Mouse (Mus musculus): ENCODE results near the gene Prss35. TPM values are rescaled to one million over a fixed set of nuclear protein-coding genes. Genes with fewer than 3 reads are reported as not detected.

The Prss35 gene
- polyA plus RNA-seq, 1 experiment: not detected

GRCm38 (mm10) chr9:86710091-86710634, 33.3 kb upstream of the Prss35 start:
- no peaks in the 10 kb centered on the region for H3K4me1 ChIP-seq (ENCODE audit: control insufficient read depth)
- no peak for TF ChIP-seq GATA1 (IDR thresholded peaks at IDR 0.05; ENCODE audit: low read length)
- no peak for TF ChIP-seq TAL1 (IDR thresholded peaks at IDR 0.05; ENCODE audit: low read length)
- no peaks in the 10 kb centered on the region for H3K27me3 ChIP-seq (ENCODE audit: control insufficient read depth)
- no peak overlapping the region for H3K4me3 ChIP-seq (replicated peaks)
- no peaks in the 10 kb centered on the region for H3K9me3 ChIP-seq (ENCODE audit: control insufficient read depth, low read length)
- H3K36me3 ChIP-seq (ENCODE audit: control insufficient read depth): no peaks in the 10 kb centered on the region

- TF ChIP-seq GATA1 (IDR thresholded peaks at IDR 0.05; ENCODE audit: low read length) (no peak), TAL1 (IDR thresholded peaks at IDR 0.05; ENCODE audit: low read length) (no peak)
- no peaks in the 10 kb centered on the region for H3K36me3 ChIP-seq (ENCODE audit: control insufficient read depth)
- H3K9me3 ChIP-seq (ENCODE audit: control insufficient read depth, low read length): no peaks in the 10 kb centered on the region
- no peak overlapping the region for H3K4me3 ChIP-seq (replicated peaks)
- no peaks in the 10 kb centered on the region for H3K4me1 ChIP-seq (ENCODE audit: control insufficient read depth)
- no peaks in the 10 kb centered on the region for H3K27me3 ChIP-seq (ENCODE audit: control insufficient read depth)
Observed at GRCm38 (mm10) chr9:86712648-86713047, 30.8 kb upstream of the Prss35 start.

GRCm38 (mm10) chr9:86714089-86714488, 29.4 kb upstream of the Prss35 start:
- TF ChIP-seq GATA1 (IDR thresholded peaks at IDR 0.05; ENCODE audit: low read length) (no peak), TAL1 (IDR thresholded peaks at IDR 0.05; ENCODE audit: low read length) (no peak)
- Histone ChIP-seq H3K4me1 (ENCODE audit: control insufficient read depth) (no peaks in the 10 kb centered on the region), H3K9me3 (ENCODE audit: control insufficient read depth, low read length) (no peaks in the 10 kb centered on the region), H3K27me3 (ENCODE audit: control insufficient read depth) (no peaks in the 10 kb centered on the region), H3K36me3 (ENCODE audit: control insufficient read depth) (no peaks in the 10 kb centered on the region), H3K4me3 (replicated peaks) (no peak overlapping the region)

GRCm38 (mm10) chr9:86716540-86716939, 26.9 kb upstream of the Prss35 start:
- no peaks in the 10 kb centered on the region for H3K9me3 ChIP-seq (ENCODE audit: control insufficient read depth, low read length)

GRCm38 (mm10) chr9:86717119-86717518, 26.3 kb upstream of the Prss35 start:
- TF ChIP-seq GATA1 (IDR thresholded peaks at IDR 0.05; ENCODE audit: low read length) (no peak), TAL1 (IDR thresholded peaks at IDR 0.05; ENCODE audit: low read length) (no peak)
- H3K4me1 ChIP-seq (ENCODE audit: control insufficient read depth): no peaks in the 10 kb centered on the region
- H3K9me3 ChIP-seq (ENCODE audit: control insufficient read depth, low read length): no peaks in the 10 kb centered on the region
- no peak overlapping the region for H3K4me3 ChIP-seq (replicated peaks)
- no peaks in the 10 kb centered on the region for H3K27me3 ChIP-seq (ENCODE audit: control insufficient read depth)
- H3K36me3 ChIP-seq (ENCODE audit: control insufficient read depth): no peaks in the 10 kb centered on the region

More at GRCm38 (mm10) chr9:86716540-86716939, 26.9 kb upstream of the Prss35 start:
- TF ChIP-seq TAL1 (IDR thresholded peaks at IDR 0.05; ENCODE audit: low read length) (no peak), GATA1 (IDR thresholded peaks at IDR 0.05; ENCODE audit: low read length) (no peak)
- H3K4me3 ChIP-seq (replicated peaks): no peak overlapping the region
- no peaks in the 10 kb centered on the region for H3K27me3 ChIP-seq (ENCODE audit: control insufficient read depth)
- H3K4me1 ChIP-seq (ENCODE audit: control insufficient read depth): no peaks in the 10 kb centered on the region
- no peaks in the 10 kb centered on the region for H3K36me3 ChIP-seq (ENCODE audit: control insufficient read depth)

GRCm38 (mm10) chr9:86720227-86720626, 23.2 kb upstream of the Prss35 start:
- no peaks in the 10 kb centered on the region for H3K36me3 ChIP-seq (ENCODE audit: control insufficient read depth)
- TF ChIP-seq TAL1 (IDR thresholded peaks at IDR 0.05; ENCODE audit: low read length) (no peak), GATA1 (IDR thresholded peaks at IDR 0.05; ENCODE audit: low read length) (no peak)
- H3K9me3 ChIP-seq (ENCODE audit: control insufficient read depth, low read length): no peaks in the 10 kb centered on the region
- no peaks in the 10 kb centered on the region for H3K27me3 ChIP-seq (ENCODE audit: control insufficient read depth)
- no peaks in the 10 kb centered on the region for H3K4me1 ChIP-seq (ENCODE audit: control insufficient read depth)
- no peak overlapping the region for H3K4me3 ChIP-seq (replicated peaks)

- TF ChIP-seq TAL1 (IDR thresholded peaks at IDR 0.05; ENCODE audit: low read length) (no peak), GATA1 (IDR thresholded peaks at IDR 0.05; ENCODE audit: low read length) (no peak)
- Histone ChIP-seq H3K36me3 (ENCODE audit: control insufficient read depth) (no peaks in the 10 kb centered on the region), H3K9me3 (ENCODE audit: control insufficient read depth, low read length) (no peaks in the 10 kb centered on the region), H3K27me3 (ENCODE audit: control insufficient read depth) (no peaks in the 10 kb centered on the region), H3K4me3 (replicated peaks) (no peak overlapping the region), H3K4me1 (ENCODE audit: control insufficient read depth) (no peaks in the 10 kb centered on the region)
Observed at GRCm38 (mm10) chr9:86720794-86721193, 22.7 kb upstream of the Prss35 start.

- Histone ChIP-seq H3K27me3 (ENCODE audit: control insufficient read depth) (no peaks in the 10 kb centered on the region), H3K4me3 (replicated peaks) (no peak overlapping the region), H3K4me1 (ENCODE audit: control insufficient read depth) (no peaks in the 10 kb centered on the region; the same call in 1 of the 2 replicates), H3K36me3 (ENCODE audit: control insufficient read depth) (no peaks in the 10 kb centered on the region), H3K9me3 (ENCODE audit: control insufficient read depth, low read length) (no peaks in the 10 kb centered on the region)
- no peak for TF ChIP-seq TAL1 (IDR thresholded peaks at IDR 0.05; ENCODE audit: low read length)
- no peak for TF ChIP-seq GATA1 (IDR thresholded peaks at IDR 0.05; ENCODE audit: low read length)
Observed at GRCm38 (mm10) chr9:86725066-86725465, 18.4 kb upstream of the Prss35 start.

GRCm38 (mm10) chr9:86725604-86726380, 17.7 kb upstream of the Prss35 start:
- H3K36me3 ChIP-seq (ENCODE audit: control insufficient read depth): no peaks in the 10 kb centered on the region
- H3K27me3 ChIP-seq (ENCODE audit: control insufficient read depth): no peaks in the 10 kb centered on the region
- H3K9me3 ChIP-seq (ENCODE audit: control insufficient read depth, low read length): no peaks in the 10 kb centered on the region
- no peak overlapping the region for H3K4me3 ChIP-seq (replicated peaks)
- TF ChIP-seq TAL1 (IDR thresholded peaks at IDR 0.05; ENCODE audit: low read length) (no peak), GATA1 (IDR thresholded peaks at IDR 0.05; ENCODE audit: low read length) (no peak)
- H3K4me1 ChIP-seq (ENCODE audit: control insufficient read depth): no peaks in the 10 kb centered on the region; the same call in 1 of the 2 replicates

Measured in erythroblast, embryonic 14.5 days (primary cell).